Mouse (Mus musculus) T-helper 1 cell (primary cell): Measurements from ENCODE around the gene Ank3.

Source experiments
- in situ Hi-C: fragments of 300-600 bp; cut with MboI, MseI; formaldehyde crosslinking; loops from one replicate; pipeline ENCODE4 v1.15.1; 2025; ENCODE audit warnings: high pct_unique_total_duplicates

Ank3 gene

DNA sequence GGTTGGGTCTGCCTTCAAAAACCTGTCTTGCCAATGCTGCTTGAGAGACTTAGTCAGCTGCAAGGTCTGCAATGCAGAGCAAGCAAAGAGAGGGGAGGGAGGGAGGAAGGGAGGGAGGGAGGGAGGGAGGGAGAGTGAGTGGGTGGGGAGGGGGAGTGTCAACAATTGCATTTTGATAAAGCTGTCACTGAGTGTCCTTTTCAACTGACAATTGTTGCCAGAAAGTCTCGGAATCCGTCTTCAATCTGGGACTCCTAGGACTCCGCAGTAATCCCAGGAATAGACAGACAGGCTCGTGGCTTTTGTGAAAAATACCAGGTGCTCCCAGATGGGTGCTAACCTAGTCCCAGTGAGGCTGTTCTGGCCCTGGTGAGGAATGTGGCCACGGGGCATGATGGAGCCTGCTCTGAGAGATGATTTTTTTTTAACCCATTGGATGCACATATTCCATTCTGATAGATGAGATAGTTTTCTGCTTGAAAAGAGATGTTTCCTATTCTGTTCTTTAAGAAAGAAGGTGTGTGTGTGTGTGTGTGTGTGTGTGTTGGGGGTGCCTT, 254.6 kb downstream of the Ank3 start:
- in situ Hi-C loops = loop anchor here (25.0 kb wide), 1 partner anchor 634 kb away; no protein-coding TSS in a partner anchor

DNA sequence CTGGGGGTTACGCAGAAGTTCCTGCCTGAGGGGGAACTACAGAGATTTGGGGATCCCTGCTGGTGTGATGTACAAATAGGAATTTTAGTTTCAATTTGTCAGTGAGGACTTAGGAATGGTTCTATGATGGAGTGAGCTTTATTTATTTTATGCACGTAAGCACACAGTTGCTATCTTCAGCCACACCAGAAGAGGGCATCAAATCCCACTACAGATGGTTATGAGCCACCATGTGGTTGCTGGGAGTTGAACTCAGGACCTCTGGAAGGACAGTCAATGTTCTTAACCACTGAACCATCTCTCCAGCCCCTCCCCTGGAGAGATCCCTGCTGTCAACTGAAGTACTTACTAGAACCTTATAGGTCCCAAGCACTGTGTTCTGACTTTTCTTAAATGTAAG, 255.6 kb downstream of the Ank3 start:
- in situ Hi-C loops = loop anchor here (25.0 kb wide), 1 partner anchor 633 kb away; no protein-coding TSS in a partner anchor

DNA sequence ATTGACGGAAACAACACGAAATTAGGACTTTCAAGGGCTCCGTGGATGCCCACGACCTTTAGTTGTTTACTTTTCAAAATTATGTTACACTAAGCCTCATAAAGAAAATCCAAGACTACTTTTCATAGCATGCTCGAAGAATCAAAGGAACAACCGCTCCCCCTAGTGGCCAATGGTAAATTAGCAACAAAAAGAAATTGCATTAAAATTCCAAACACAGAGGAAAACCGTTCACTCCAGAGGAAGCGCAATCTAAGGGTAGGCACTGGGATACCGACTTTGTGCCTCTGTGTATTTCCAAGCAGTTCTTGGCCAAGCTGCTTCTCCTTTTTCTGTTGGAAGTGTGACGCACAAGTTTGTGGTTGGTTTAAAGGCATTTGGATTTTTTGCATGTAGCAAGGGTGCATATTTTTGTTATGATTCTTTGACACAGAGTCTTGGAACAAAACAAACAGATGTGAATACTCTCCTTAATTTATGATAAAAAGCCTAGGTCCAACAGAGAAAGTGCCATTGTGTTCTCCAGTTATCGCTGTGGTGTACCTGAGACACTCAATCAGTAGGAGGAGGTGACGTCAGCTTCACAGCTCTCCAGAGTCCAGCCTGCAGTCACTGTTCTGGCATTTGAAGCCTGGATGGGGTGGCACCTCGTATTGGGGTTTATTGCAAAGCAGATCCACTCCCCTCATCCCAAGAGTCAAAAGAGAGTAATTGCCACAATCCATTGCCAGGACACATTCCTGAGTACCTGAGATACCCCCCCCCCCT, 256.5 kb downstream of the Ank3 start:
- in situ Hi-C loops = loop anchor here (25.0 kb wide), 1 partner anchor 632 kb away; no protein-coding TSS in a partner anchor

DNA sequence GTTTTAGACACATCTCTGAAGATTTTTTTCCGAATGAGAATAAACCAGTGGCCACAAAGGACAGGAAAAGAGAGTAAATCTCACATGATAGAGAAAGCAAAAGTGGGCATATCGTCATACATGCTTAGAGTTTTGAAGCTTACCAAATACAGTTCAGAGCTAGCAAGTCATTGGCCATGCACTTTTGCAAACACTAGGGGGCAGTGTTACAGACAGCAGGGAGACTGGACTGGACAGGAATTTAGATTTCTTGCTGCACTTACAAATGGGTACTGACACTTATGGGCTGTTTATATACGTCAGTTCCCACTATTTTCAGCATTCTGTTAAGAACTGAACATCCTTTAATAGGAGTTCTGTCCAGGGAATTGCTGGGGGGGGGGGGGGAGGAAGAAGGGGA, 257.7 kb downstream of the Ank3 start:
- in situ Hi-C loops = loop anchor here (25.0 kb wide), 1 partner anchor 631 kb away; no protein-coding TSS in a partner anchor

DNA sequence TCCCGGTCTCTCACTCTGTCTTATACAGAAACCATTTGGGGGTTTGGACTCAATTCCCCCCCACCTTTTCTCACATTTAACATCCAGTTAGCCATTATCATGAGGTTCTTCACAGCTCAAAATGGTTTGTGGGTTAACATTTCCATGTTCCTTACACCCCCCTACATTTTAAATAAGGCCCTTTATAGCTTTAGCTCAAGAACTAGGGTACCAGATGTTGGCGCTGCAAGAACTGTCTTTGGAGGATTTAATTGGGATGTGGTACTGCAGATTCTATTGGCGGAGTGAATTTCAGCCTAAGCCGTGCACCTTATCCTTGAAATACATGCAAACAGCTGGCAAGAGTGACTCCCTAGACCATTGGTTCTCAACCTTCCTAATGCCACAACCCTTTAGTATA, 261.2 kb downstream of the Ank3 start:
- in situ Hi-C loops = loop anchor here (5.0 to 25.0 kb wide), 3 partner anchors 187 to 627 kb away; no protein-coding TSS in a partner anchor

DNA sequence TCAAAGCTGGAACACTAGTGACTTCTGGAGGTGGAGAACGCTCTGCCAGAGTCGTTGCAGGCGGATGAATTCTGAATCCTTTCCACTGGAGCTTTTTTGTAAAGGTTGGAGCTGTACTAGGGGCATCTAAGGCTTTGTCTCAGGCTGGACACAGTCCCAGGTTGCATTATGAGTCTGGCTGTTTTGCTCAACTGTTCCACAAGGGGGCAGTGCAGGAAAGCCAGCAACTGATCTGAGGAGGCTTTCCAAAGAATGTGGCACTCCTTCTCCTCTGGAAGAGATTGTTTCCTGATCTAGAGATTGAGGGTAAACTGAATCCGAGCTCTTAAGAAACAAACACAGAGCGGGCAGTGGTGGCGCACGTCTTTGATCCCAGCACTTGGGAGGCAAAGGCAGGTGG, 263.8 kb downstream of the Ank3 start:
- in situ Hi-C loops = loop anchor here (5.0 to 25.0 kb wide), 3 partner anchors 185 to 625 kb away; no protein-coding TSS in a partner anchor

DNA sequence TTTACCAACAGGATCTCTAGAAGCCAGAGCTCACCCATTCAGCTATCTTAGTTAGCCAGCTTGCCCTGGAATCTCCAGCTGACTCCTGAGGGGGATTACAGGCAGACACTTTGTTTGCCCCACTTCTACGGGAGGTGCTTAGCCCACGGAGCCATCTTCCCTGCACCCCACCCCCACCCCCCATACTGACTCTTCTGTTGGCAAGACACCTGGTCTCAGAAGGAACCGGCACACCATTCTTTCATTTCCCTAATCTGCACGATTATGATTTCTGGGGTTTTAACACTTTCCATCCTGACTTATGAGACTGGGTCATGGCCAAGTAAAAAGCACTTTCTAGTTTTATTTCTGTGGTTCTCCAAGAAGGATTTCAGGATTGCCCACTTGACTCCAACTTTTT, 268.9 kb downstream of the Ank3 start:
- in situ Hi-C loops = loop anchor here (5.0 to 25.0 kb wide), 3 partner anchors 100 to 620 kb away; no protein-coding TSS in a partner anchor

DNA sequence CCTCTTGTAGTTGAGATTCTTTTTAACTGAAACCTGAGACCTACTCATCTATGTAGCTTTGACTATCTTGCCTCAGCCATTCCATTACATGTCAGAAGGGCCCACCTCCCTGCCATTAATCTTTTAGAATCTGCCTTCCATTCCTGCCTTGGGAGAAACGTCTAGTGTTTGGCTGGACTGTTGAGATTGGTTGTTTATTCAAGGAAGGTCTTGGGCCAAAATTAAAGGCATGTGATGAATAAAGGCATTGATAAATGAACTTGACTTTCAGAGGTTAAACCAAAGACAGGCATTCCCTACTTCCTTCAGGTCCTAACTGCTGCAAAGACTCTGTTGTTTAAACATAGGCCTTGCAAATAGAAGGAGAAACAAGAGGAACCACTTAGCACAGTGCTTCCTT, 271.9 kb downstream of the Ank3 start:
- in situ Hi-C loops = loop anchor here (25.0 kb wide), 1 partner anchor 617 kb away; no protein-coding TSS in a partner anchor

DNA sequence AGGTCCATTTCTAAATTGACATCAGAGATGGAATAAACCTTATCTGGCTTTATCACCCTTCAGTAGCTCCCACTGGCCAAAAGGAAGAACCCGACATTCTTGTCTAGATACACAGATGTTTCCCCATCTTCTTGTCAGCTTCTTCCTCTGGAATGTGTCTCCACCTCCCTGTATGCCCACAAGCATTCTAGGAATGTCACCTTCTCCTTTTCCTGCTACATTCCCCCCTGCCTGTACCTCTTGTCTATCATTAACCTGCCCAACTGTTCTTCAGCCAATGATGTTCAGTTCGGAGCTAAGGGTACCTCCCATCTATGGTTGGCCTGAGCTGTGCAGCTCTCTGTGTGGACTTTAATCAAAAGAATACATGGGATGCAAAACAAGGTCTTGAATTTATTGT, 272.4 kb downstream of the Ank3 start:
- in situ Hi-C loops = loop anchor here (25.0 kb wide), 1 partner anchor 616 kb away; no protein-coding TSS in a partner anchor

DNA sequence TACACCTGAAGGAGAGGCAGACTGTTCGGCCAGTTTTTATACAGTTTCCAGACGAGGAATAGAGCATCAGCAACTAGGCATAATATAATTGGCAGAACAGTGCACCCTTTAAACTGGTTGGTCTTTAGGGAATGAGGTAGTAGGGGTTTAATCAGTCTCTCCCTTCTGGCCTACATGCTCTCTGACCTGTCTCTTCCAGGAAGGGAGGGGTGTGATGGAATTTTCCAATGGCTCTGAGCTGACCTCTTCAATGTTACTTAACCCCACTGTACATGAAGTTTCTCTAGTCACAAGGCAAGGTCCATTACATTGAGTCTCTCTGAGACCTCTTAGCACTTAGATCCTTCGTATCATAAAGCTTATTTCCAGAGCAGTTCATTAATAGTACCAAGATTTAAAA, 272.9 kb downstream of the Ank3 start:
- in situ Hi-C loops = loop anchor here (25.0 kb wide), 1 partner anchor 616 kb away; no protein-coding TSS in a partner anchor

DNA sequence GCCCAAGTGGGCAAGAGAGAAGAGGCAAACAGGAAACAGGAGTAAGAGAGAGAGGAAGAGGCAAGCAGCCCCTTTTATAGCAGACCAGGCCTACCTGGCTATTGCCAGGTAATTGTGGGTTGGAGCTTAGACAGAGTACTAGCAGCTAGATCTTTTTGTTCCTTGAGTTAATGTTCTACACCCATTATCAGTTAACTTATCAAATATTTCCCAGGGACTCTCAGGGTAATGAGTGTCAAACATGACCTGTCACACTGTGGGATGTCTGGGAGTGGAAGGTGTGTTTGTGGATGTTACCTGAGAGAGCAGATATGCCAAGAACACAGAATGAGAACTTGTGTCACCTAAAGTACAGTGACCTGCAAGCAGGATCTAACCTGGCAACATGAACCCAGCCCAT, 274.0 kb downstream of the Ank3 start:
- in situ Hi-C loops = loop anchor here (25.0 kb wide), 1 partner anchor 615 kb away; no protein-coding TSS in a partner anchor

DNA sequence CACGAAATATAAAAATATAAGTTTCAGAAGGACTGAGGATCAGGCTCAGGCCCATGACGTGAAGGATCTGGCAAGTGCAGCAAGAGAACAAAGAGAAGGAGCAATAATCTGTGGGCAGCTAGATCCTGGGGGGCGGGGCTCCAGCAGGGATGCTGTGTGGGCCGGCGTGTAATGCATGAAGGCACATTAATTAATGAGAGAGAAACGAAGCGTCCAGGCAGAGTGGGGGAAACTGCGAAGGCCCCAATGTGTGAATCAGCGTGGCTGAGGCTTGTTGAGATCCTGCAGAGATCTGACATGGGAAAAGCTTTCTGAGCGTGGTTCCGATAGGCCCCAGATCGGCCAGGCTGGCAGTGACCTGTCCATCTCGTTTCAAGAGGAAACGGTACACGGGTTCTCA, 279.7 kb downstream of the Ank3 start:
- in situ Hi-C loops = no loop called here

DNA sequence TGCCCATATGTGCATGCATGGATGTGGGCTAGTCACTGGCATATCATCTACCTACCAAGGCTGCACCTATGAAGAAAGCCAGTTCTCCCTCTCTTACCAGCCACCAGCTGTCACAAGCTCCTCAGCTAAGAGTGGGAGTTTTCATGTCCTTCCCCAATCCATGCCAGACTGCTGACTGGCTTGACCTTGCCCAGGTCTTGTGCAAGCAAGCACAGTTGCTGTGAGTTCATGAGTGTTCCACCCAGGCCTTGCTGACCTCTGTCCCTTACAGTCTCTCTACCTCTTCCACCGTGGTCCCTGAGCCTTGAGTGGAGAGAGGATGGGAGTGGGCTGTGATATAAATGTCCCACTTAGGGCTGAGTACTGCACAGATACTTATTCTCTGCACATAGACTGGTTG, 287.8 kb downstream of the Ank3 start:
- in situ Hi-C loops = no loop called here

DNA sequence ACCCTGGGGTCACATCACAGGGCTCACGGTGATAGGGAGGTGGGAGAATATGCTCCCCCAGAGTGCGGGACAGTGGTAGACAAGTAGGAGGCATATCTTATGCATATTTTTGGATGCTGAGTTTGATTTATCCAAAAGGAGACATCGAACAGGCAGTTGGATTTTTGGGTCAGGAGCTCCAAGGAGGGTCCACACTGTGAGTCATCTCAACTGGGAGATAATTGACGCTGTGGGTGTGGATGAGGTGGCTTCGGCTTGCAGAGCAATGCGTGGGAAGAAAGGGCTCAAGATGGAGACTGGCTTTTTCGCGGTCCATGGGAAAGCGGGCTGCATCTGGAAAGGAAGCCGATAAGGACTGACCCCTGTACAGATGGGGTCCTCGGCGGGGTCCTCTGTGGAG, 290.5 kb downstream of the Ank3 start:
- in situ Hi-C loops = no loop called here

DNA sequence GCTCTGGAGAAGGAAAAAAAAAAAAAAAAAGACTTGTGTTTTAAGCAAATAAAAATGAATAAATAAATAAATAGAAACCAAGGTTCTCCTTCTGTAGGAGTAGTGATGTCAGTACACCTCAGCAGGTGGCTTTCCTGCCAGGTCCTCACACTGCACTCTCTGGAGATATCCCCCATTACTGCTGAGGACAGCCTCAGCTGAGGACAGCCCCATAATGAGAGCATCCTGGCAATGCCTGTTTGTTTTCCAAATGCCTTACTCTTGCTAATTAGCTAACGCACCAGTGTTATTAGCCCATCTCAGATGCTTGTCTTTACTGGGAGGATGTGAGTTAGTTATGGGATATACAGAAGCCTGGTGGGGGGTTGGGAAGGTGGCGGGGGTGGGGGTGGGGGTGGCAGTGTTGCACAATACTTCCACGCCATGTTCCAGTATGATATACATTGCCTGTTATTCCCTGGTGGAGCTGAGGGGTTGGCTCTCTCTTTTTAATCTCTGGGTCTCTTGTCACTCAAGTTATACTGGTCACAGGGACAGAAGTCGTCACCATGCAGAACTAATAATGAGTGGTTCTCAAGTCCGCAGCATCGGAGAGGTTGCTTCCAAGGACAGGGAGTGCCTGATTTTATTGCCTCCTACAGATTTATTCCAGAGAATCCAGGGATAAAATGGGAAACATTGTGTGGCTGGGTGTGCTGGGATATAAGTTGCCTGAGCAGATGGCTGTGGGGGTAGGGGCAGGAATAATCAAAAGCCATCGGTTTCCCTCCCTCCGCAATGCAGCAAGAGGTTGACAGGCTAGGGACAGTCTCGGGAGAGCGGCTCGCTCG, 291.8 kb downstream of the Ank3 start:
- in situ Hi-C loops = no loop called here

DNA sequence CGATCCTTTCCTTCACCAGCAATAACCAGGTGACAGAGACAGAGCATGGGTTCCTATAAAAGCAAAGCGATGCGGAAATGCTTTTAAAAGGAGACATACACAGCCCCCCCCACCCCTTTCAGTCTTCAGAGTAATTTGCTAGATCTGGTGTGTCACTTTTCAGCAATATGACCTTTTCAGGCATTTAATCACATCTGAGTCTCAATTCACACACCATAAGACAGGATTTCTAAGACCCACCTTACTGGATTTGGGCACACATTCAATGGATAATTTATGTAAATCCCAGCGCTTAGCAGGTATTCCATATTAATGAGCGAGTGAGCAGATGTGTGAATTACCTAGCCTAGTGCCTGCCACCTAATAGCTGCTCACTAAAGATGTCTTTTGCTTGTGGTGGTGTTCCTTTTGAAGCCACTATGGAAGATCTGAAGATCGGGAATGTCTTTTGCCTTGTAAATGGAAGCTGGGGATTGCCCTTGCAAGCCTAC, 292.4 kb downstream of the Ank3 start:
- in situ Hi-C loops = no loop called here

DNA sequence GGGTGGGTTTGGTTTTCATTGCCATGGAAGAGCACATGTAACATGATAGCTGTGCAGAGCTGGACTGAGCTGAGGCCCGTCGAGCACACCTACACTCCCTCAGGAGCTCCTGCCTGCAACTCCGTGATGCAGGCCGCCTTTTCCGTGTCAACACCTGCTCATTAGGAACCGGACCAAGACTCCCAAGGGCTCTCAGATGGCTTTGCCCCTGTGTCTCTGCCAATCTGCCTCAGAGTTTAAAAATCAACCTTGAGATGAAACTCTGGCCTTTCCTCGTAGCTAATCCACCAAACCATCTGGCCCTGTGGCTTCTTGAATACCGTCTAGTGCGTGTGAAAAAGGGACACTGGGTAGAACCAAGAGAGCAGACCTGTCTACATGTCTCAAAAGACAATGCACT, 297.4 kb downstream of the Ank3 start:
- in situ Hi-C loops = no loop called here

DNA sequence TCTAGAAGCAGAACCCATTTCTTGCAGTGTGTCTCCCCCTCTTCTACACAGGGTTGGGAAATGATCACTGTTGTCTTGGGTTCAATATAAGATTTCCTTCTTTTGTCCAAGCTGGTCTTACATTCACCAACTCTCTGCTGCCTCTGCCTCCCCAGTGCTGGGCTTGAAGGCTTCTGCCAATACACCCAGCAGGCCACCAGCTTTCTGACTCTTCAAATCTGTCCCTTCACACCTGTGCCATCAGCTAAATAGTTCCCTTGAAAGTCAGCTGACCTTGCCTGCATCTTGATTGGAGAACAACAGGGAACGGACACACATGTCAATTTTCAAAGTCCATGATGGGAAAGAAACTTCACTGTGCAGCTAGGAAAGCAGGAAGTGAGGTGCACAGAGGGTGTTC, 300.1 kb downstream of the Ank3 start:
- in situ Hi-C loops = no loop called here

DNA sequence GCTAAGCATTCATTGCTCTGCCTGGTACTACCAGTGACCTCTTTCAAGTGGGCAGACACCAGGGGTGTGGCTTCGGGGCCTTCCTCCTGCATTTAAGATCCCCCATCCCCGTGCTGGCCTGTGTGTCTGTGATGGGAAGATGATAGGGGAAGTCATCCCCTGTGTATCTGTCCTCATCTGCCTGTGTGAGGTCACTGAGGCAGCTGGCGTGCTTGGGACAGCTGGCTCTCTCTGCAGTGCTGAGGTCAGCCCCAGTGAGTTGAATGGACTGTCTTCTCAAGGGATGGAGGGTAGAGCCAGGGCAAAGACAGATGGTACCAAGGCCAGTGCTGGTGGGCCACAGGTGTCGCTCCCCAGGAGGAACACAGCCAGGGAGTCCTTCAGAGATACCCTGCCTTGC, 302.7 kb downstream of the Ank3 start:
- in situ Hi-C loops = no loop called here

DNA sequence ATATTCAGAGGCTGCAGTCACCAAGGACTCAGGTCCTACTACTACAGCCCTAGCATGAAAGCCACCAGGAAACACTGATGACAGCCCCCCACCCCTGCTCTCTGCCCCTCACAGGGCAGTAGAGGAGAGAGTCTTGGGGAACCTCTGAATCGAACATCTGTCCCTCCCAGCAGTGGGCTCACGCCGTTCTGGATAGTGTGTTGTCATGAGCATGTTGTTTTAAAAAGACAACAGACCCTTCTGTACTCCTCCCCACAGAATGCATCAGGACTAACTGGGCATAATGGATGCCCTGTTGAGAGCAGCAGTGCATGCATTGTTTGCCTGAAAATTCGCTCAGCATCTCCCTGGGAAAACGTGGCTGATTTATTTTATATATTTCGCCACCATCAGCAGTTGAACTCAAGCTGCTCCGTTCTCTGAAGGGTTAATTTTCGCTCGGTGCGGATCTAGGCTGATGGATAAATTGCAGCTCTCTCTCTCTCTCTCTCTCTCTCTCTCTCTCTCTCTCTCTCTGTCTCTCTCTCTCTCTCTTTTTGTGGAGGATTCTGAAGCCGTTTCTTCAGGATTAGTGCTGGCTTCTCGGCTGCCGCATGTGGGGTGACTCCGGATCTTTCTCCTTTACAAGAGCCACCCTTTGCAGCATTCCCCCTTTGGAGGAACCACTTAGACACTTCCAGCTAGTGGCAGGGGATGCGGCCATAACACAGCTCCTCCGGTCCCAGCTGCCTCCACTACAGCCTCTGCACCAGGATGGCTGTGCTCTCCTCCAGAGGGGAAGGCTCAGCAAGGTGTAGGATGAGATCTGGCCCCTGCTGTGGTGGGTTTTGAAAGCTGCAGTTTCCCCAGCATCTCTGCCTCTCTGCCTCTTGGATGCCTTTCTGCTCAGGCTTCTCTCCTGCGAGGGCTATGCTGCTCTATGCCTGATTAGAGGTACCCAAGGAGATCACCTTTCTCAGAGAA, 307.5 kb downstream of the Ank3 start:
- in situ Hi-C loops = no loop called here
